Mouse (Mus musculus) left cerebral cortex, adult 2 months (tissue): ENCODE data around the gene Olfr1419. TPM values are rescaled to one million over a fixed set of nuclear protein-coding genes. Genes with fewer than 3 reads are reported as not detected.
A peak's percentile ranks its signal among the peaks of the same experiment; 100 is the strongest.

Experiments
- DNase-seq, 2 experiments: peaks; one replicate each; pipeline ENCODE4 v3.0.0; 2021 to 2022; ENCODE audit warnings: low spot score in 2 of 2, mixed read lengths in 1 of 2; ENCODE audit errors: extremely low spot score in 1 of 2
- H3K27ac ChIP-seq: fragments of 200-600 bp; 2 replicates; pipeline ENCODE4 v1.8.1; 2022
- H3K4me3 ChIP-seq: fragments of 200-600 bp; 2 replicates; pipeline ENCODE4 v1.8.1; 2022
- CTCF ChIP-seq: fragments of 200-600 bp; IDR thresholded peaks from 2 replicates; pipeline ENCODE4 v1.8.1; 2022; ENCODE audit warnings: antibody characterized with exemption, mild to moderate bottlenecking, moderate library complexity
- intact Hi-C: fragments of 180-260 bp; cut with DNase I; formaldehyde crosslinking; loops from one replicate; pipeline ENCODE4 v1.15.1; 2025
- microRNA-seq, 2 experiments: library from miRNA; unstranded; fragments of <30 nt; microRNA quantifications; one replicate each; pipeline ENCODE4 v1.2.0; 2021
- total RNA-seq, 2 experiments: library from RNA; stranded (reverse); gene quantifications; 2 replicates each; pipeline ENCODE4 v1.2.3; 2021

Olfr1419 gene
- total RNA-seq, 2 experiments from 2014 or later = not detected

DNA sequence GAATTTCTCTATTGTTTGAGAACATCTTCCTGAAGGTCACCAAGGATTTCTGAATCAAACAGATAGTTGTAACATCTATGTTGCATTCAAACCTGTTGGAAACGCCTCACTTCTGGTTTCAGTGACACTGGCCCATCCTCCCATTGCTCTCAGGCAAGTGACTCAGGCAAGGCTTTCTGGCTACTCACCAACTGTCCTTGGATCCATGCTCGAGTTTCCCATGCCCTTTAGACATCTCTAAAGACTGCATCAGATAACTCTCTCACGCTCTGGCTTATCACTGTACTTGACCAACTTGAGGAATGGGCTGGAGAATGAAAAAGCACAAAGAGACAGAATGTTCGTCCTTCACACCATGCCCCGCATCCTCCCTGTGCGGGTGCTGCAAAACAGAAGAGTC lies 18.4 kb downstream of the Olfr1419 start:
- no peak for DNase-seq
- H3K27ac ChIP-seq = no peak overlapping the region
- H3K4me3 ChIP-seq = no peak overlapping the region
- no peak for TF ChIP-seq CTCF
- intact Hi-C loops = no loop called here

- intact Hi-C loops = no loop called here
- DNase-seq = no peak
- no peak for TF ChIP-seq CTCF
- Histone ChIP-seq H3K27ac (no peak overlapping the region), H3K4me3 (no peak overlapping the region)
Measured at GRCm38 (mm10) chr19:11854821-11855220, 20.1 kb downstream of the Olfr1419 start.

DNA sequence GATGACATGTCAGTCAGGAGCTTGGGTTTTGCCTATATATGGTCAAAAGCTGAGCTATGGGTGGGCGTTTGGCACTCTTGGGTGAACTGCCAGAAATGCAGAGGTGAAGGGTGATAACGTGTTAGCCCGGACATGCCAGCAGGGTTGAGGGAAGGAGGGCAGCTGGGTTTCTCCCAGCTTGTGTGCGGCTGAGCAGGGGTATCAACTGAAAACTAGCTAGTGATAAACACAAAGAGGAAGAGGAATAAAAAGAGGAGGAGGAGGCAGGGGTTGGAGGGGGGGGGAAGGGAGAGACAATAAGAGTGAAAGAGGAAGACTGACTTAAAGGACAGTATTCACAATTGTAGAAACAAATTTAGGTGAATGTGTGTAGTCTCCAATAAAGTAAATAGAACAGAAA lies 22.3 kb downstream of the Olfr1419 start:
- no peak overlapping the region for H3K27ac ChIP-seq
- intact Hi-C loops = no loop called here
- TF ChIP-seq CTCF = no peak
- H3K4me3 ChIP-seq = no peak overlapping the region
- no peak for DNase-seq

GRCm38 (mm10) chr19:11846333-11846732 lies 28.6 kb downstream of the Olfr1419 start:
- no peak overlapping the region for H3K27ac ChIP-seq
- DNase-seq = no peak
- no peak overlapping the region for H3K4me3 ChIP-seq
- TF ChIP-seq CTCF = no peak
- intact Hi-C loops = no loop called here

DNA sequence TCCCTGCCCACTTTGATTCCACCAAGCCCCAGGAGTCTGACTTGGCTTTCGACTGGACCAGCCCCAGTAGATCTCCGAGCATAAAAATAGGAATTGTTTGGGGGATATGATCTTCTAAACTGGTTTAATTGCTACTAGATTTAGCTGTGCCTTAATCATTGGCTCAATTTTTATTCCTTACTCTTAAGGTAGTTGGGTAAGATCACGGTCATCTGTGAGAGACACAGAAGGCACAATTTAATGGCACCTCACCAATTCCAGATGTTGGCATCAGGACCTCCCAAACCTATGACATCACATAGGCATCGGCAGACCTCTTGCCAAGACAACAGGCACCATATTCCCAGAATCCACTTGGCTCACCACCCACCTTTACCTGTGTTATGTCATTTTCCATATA lies 35.8 kb downstream of the Olfr1419 start, which contains the start of gene Olfr1417:
TSS of gene Olfr1417 (minus strand) at position 101 of the 400 bp plus-strand sequence.
- no peak within 1 kb of the TSS for H3K4me3 ChIP-seq
- intact Hi-C loops = no loop called here
- no peak for TF ChIP-seq CTCF
- H3K27ac ChIP-seq = no peak within 1 kb of the TSS
- DNase-seq = no peak

- intact Hi-C loops = no loop called here
- no peak for TF ChIP-seq CTCF
- H3K4me3 ChIP-seq = no peak overlapping the region
- H3K27ac ChIP-seq = no peak overlapping the region
- DNase-seq = no peak
Measured at GRCm38 (mm10) chr19:11823346-11824065, 51.4 kb downstream of the Olfr1419 start.

DNA sequence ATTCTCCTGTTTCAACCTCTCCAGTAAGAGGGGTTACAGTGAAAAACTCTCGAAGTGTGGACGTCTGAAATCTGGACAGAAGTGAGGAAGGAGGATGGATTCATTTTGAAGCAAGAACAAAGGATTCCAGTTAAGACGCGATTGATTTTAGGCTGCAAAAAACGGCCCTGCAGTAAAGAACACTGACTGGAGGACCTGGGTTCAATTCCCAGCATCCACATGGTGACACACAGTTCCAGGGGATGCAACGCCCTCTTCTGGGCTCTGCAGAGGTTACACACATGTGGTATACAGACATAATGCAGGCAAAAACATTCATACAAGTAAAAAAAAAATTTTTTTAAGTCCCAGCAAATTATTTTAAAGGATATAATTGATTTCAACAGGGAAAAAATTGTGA lies 54.7 kb downstream of the Olfr1419 start:
- Histone ChIP-seq H3K27ac (no peak overlapping the region), H3K4me3 (peak overlapping the region; percentile 87)
- TF ChIP-seq CTCF = no peak
- no peak for DNase-seq
- intact Hi-C loops = no loop called here

GRCm38 (mm10) chr19:11819800-11820199 lies 55.1 kb downstream of the Olfr1419 start:
- peak overlapping the region; percentile 87 for H3K4me3 ChIP-seq
- no peak overlapping the region for H3K27ac ChIP-seq
- intact Hi-C loops = loop anchor here (2.0 to 5.0 kb wide), 2 partner anchors 43 to 193 kb away; no protein-coding TSS in a partner anchor
- TF ChIP-seq CTCF = peak; percentile 58
- DNase-seq = peak; percentile 47 to 66

GRCm38 (mm10) chr19:11819143-11819700 lies 55.7 kb downstream of the Olfr1419 start, which contains the start of gene Stx3:
Stx3 (minus strand) TSS chr19:11819403.
- H3K27ac ChIP-seq = peak within 1 kb of the TSS; percentile 89
- H3K4me3 ChIP-seq = peak within 1 kb of the TSS; percentile 87
- DNase-seq = no peak
- intact Hi-C loops = loop anchor here (2.0 to 5.0 kb wide), 2 partner anchors 42 to 193 kb away; no protein-coding TSS in a partner anchor
- no peak for TF ChIP-seq CTCF

Small RNAs within 50 kb of the gene (microRNA-seq; reads per million reads assigned to microRNA genes)
- 3.9 to 4.3 reads per million in 2 experiments for gene Mir6994

Other genes with a start within 250 kb of the Olfr1419 start
- not detected for gene Ms4a3, start 234.3 kb downstream of the Olfr1419 start, total RNA-seq
- not detected for gene Oosp2, start 214.5 kb downstream of the Olfr1419 start, total RNA-seq
- not detected for gene Oosp1, start 184.0 kb downstream of the Olfr1419 start, total RNA-seq
- gene Oosp3, start 178.1 kb downstream of the Olfr1419 start, total RNA-seq = not detected
- not detected for gene Gif, start 127.6 kb downstream of the Olfr1419 start, total RNA-seq
- gene Mrpl16, start 104.7 kb downstream of the Olfr1419 start, total RNA-seq = 10 to 100 TPM; 36.8 to 37.9 TPM
- gene Stx3, start 55.7 kb downstream of the Olfr1419 start, total RNA-seq = 10 to 100 TPM; 30.9 to 31.4 TPM
- gene Olfr1417, start 35.9 kb downstream of the Olfr1419 start, total RNA-seq = not detected
- gene Olfr1418, start 14.0 kb downstream of the Olfr1419 start, total RNA-seq = not detected
- not detected for gene Olfr1420, start 11.5 kb upstream of the Olfr1419 start, total RNA-seq
- 10 to 100 TPM; 19.7 to 20.4 TPM for gene Patl1, start 37.3 kb upstream of the Olfr1419 start, total RNA-seq
- gene Osbp, start 90.8 kb upstream of the Olfr1419 start, total RNA-seq = 10 to 100 TPM; 55.6 to 57.0 TPM
- not detected for gene Olfr1423, start 166.2 kb upstream of the Olfr1419 start, total RNA-seq
- gene Olfr1424, start 187.6 kb upstream of the Olfr1419 start, total RNA-seq = not detected
- gene Olfr1425, start 202.6 kb upstream of the Olfr1419 start, total RNA-seq = not detected
- not detected for gene Olfr1426, start 216.9 kb upstream of the Olfr1419 start, total RNA-seq
- not detected for gene Olfr1427, start 228.2 kb upstream of the Olfr1419 start, total RNA-seq
- not detected for gene Olfr1428, start 240.8 kb upstream of the Olfr1419 start, total RNA-seq
- gene Olfr76, start 248.1 kb upstream of the Olfr1419 start, total RNA-seq = not detected